Mouse (Mus musculus) myocyte (in vitro differentiated cells): ENCODE results near the gene Traip.

ENCODE experiments used
- CEBPB ChIP-seq: IDR thresholded peaks from 2 replicates; pipeline ENCODE4 v1.6.1; 2011; ENCODE audit warnings: mild to moderate bottlenecking, moderate library complexity; ENCODE audit not compliant: poor library complexity, insufficient read depth, severe bottlenecking
- E2F4 ChIP-seq: IDR thresholded peaks from one replicate; pipeline ENCODE4 v1.6.1; 2011; ENCODE audit warnings: mild to moderate bottlenecking, control low read depth, moderate library complexity; ENCODE audit not compliant: insufficient read depth
- POLR2A ChIP-seq: IDR thresholded peaks from one replicate; pipeline ENCODE4 v1.6.1; 2011; ENCODE audit warnings: low read depth, mild to moderate bottlenecking, control low read depth, moderate library complexity; ENCODE audit not compliant: insufficient read length
- POLR2AphosphoS2 ChIP-seq: IDR thresholded peaks from one replicate; pipeline ENCODE4 v1.6.1; 2011; ENCODE audit warnings: low read depth, control low read depth; ENCODE audit not compliant: insufficient read length
- SRF ChIP-seq: IDR thresholded peaks from one replicate; pipeline ENCODE4 v1.6.1; 2011; ENCODE audit warnings: low read depth; ENCODE audit not compliant: control insufficient read depth, insufficient read length
- USF1 ChIP-seq: IDR thresholded peaks from one replicate; pipeline ENCODE4 v1.6.1; 2011; ENCODE audit warnings: low read depth, mild to moderate bottlenecking, control low read depth, moderate library complexity

GRCm38 (mm10) chr9:108008041-108008440, 58.1 kb downstream of the Traip start:
- TF ChIP-seq E2F4 (no peak), POLR2A (no peak), SRF (no peak), USF1 (no peak), POLR2AphosphoS2 (no peak), CEBPB (no peak)
